Mouse (Mus musculus) heart, embryonic 14.5 days (tissue): ENCODE results near the gene Car5b. TPM values are rescaled to one million over a fixed set of nuclear protein-coding genes. Genes with fewer than 3 reads are reported as not detected.

ENCODE experiments used
- polyA plus RNA-seq: library from polyadenylated mRNA; unstranded; fragments of >200 nt; fragmentation: Nextera tagmentation; extraction: Ambion mirVana; gene quantifications from 2 replicates; pipeline ENCODE4 v1.2.1, GENCODE M21; 2014

Car5b gene
- polyA plus RNA-seq, 1 experiment from 2014 or later: 0.35 TPM

Other genes starting within 250 kb of the Car5b start
- 20.5 and 22.0 TPM in 2 replicates for gene Ap1s2, start 119.0 kb downstream of the Car5b start, polyA plus RNA-seq
- gene Zrsr2, start 69.3 kb downstream of the Car5b start, polyA plus RNA-seq: 29.5 and 30.9 TPM in 2 replicates
- gene Siah1b, start 48.5 kb upstream of the Car5b start, polyA plus RNA-seq: 17.4 and 18.7 TPM in 2 replicates
- gene Cltrn, start 60.8 kb upstream of the Car5b start, polyA plus RNA-seq: not detected in 2 replicates
- gene Ace2, start 111.3 kb upstream of the Car5b start, polyA plus RNA-seq: 0.09 TPM in 1 of 2 replicates, not detected in the other
- 7.2 and 9.1 TPM in 2 replicates for gene Bmx, start 230.2 kb upstream of the Car5b start, polyA plus RNA-seq
- 6.5 and 8.0 TPM in 2 replicates for gene Pir, start 241.4 kb upstream of the Car5b start, polyA plus RNA-seq